Mouse (Mus musculus) liver, adult 2 months (tissue): ENCODE results near the gene Clic1. TPM values are rescaled to one million over a fixed set of nuclear protein-coding genes. Genes with fewer than 3 reads are reported as not detected.
A peak's percentile ranks its signal among the peaks of the same experiment; 100 is the strongest.

Experiments
- DNase-seq: peaks from one replicate; pipeline ENCODE4 v3.0.0-alpha.2; 2011; ENCODE audit warnings: low read depth, low spot score; ENCODE audit errors: extremely low read depth
- H3K27ac ChIP-seq: fragments of 200-500 bp; replicated peaks from 2 replicates; pipeline ENCODE4 v1.5.1; 2012; ENCODE audit warnings: low read depth, mild to moderate bottlenecking, control low read depth, inconsistent platforms, low read length; ENCODE audit not compliant: insufficient read depth
- H3K27me3 ChIP-seq: fragments of 200-500 bp; 2 replicates; pipeline ENCODE4 v1.6.1; 2012; ENCODE audit warnings: mild to moderate bottlenecking, moderate library complexity, low read length, inconsistent platforms; ENCODE audit not compliant: control insufficient read depth, insufficient read depth
- H3K36me3 ChIP-seq: fragments of 200-500 bp; 2 replicates; pipeline ENCODE4 v1.6.1; 2012; ENCODE audit warnings: low read length, inconsistent platforms; ENCODE audit not compliant: control insufficient read depth, insufficient read depth
- H3K4me1 ChIP-seq: fragments of 200-500 bp; 2 replicates; pipeline ENCODE4 v1.6.1; 2011; ENCODE audit warnings: low read length; ENCODE audit not compliant: control insufficient read depth, insufficient read depth
- H3K4me3 ChIP-seq: fragments of 200-500 bp; 2 replicates; pipeline ENCODE4 v1.5.1; 2011; ENCODE audit warnings: low read depth, mild to moderate bottlenecking, control low read depth, low read length, moderate library complexity; ENCODE audit not compliant: insufficient read depth
- H3K79me2 ChIP-seq: fragments of 200-500 bp; 2 replicates; pipeline ENCODE4 v1.6.1; 2012; ENCODE audit warnings: inconsistent platforms, mild to moderate bottlenecking, low read length, moderate library complexity; ENCODE audit not compliant: control insufficient read depth, insufficient read depth
- H3K9ac ChIP-seq: fragments of 200-500 bp; 2 replicates; pipeline ENCODE4 v1.6.1; 2012; ENCODE audit warnings: low read depth, mild to moderate bottlenecking, control low read depth, inconsistent platforms, low read length
- CTCF ChIP-seq: fragments of 200-500 bp; IDR thresholded peaks from 2 replicates; pipeline ENCODE4 v1.5.1; 2011; ENCODE audit warnings: low read depth, low read length, control low read depth
- POLR2A ChIP-seq: fragments of 200-500 bp; IDR thresholded peaks from 2 replicates; pipeline ENCODE4 v1.6.1; 2011; ENCODE audit warnings: low read length, control low read depth; ENCODE audit not compliant: insufficient read depth; ENCODE audit errors: extremely low read depth
- WGBS: fragments of 180-500 bp; shearing (Covaris S2); methylation state at CpG from one replicate; pipeline ENCODE4 v1.1.7; 2018; 5-methylcytosine and 5-hydroxymethylcytosine counted together
- polyA plus RNA-seq: library from polyadenylated mRNA; depleted of rRNA; stranded (reverse); fragments of >200 nt; gene quantifications from 2 replicates; pipeline ENCODE4 v1.2.3, GENCODE M21; 2012
- total RNA-seq: library from RNA; depleted of rRNA; stranded (reverse); fragments of >200 nt; gene quantifications from 2 replicates; pipeline ENCODE4 v1.2.3, GENCODE M21; 2014

The Clic1 gene
- total and polyA plus RNA-seq, 2 experiments: 16.8 to 20.3 TPM

- TF ChIP-seq CTCF: no peak
- no peak for TF ChIP-seq POLR2A
- Histone ChIP-seq H3K79me2 (no peaks in the 10 kb centered on the region), H3K36me3 (peaks cover 2% of the 10 kb centered on the region; the same call in 1 of the 2 replicates), H3K27ac (no peak overlapping the region), H3K9ac (no peak overlapping the region), H3K4me3 (no peak overlapping the region), H3K4me1 (peaks cover 3% of the 10 kb centered on the region; the same call in 1 of the 2 replicates), H3K27me3 (peaks cover 2% of the 10 kb centered on the region; the same call in 1 of the 2 replicates)
- DNase-seq: no peak
- 91% methylated on average over 8 of the region's 8 CpGs for WGBS
Measured at GRCm38 (mm10) chr17:35061299-35061698, 11.5 kb downstream of the Clic1 start.

GRCm38 (mm10) chr17:35063466-35063865 lies 13.7 kb downstream of the Clic1 start:
- Histone ChIP-seq H3K27ac (no peak overlapping the region), H3K27me3 (peaks cover 2% of the 10 kb centered on the region; the same call in 1 of the 2 replicates), H3K4me3 (no peak overlapping the region), H3K4me1 (peaks cover 3% of the 10 kb centered on the region; the same call in 1 of the 2 replicates), H3K79me2 (no peaks in the 10 kb centered on the region), H3K36me3 (no peaks in the 10 kb centered on the region), H3K9ac (no peak overlapping the region)
- no peak for DNase-seq
- no peak for TF ChIP-seq CTCF
- no peak for TF ChIP-seq POLR2A
- 91% methylated on average over 3 of the region's 3 CpGs for WGBS

DNA sequence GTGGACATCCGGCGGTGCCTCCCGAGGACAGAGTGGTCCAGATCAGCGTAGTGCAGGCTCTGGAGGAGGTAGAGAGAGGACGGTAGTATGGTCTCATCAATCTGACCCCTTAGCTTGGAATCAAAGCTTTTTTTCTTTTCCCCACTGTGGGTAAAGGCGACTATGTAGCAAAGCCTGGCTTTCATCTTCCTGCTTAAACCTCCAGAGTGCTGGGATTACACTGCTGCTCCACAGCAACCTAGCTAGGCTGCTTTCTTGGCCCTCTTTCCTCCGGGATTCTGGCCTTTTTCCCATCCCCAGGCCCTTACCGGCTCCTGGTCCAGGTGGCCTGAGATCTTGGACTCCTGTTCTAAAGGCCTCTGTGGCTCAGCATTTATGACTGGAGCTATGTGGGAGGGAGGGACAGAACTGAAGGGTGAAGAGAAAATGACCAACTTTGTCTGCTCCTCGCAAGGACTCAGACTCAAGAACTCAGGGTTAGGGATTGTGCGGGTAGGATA lies 14.7 kb downstream of the Clic1 start:
- Histone ChIP-seq H3K36me3 (no peaks in the 10 kb centered on the region), H3K9ac (no peak overlapping the region), H3K4me1 (peaks cover under 1% of the 10 kb centered on the region; the same call in 1 of the 2 replicates), H3K27me3 (peaks cover 2% of the 10 kb centered on the region; the same call in 1 of the 2 replicates), H3K79me2 (no peaks in the 10 kb centered on the region), H3K4me3 (no peak overlapping the region), H3K27ac (no peak overlapping the region)
- TF ChIP-seq POLR2A: no peak
- TF ChIP-seq CTCF: no peak
- no peak for DNase-seq
- WGBS: 45% methylated on average over 10 of the region's 10 CpGs

DNA sequence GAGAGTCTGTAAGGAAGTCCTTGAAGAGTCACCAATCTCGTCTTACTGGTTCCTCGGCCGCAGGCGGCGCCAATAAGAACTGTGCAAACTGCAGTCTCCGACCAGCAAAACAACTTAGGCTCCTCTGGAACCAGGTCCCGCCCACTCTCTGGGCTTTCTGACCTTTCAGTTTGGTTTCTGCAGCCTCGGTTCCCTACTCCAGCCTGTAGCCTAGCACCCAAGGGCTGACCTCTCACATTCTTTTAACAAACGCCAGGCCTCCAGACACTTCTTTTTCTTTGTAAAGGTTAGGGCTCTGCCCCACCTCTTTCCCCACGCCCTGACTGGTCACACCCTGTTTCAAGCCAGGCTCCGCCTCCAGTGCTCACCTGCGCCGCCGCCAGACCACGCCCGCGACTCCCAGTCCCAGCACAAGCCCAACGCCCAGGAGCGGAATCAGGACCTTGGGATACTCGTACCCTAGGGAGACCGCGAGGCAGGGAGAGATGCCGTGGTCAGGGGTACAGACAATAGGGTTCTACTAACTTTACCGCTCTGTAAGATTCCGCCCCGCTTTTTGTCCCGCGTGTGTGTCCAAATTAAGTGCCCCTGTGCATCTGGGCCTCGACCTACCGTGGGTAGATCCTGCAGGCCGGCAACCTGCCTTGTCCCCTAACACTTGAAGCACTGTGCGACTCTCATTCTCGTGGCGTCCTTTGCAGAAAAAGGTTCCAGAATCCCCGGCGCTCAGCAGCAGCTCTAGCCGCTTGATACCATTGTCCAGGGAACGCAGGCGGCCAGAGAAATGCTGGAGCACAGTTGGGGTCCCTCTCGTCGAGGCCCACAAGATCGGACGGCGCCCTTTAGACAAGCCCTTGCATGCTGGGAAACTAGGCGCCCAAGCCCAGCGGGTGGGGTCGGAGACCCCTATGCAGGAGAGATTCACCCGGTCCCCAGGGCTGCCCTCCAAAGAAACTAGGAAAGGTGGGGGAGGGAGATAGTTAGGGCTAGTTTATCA lies 15.5 kb downstream of the Clic1 start, which contains the start of gene Ly6g6c:
TSS of gene Ly6g6c (plus strand) at position 438 of the 997 bp plus-strand sequence.
- Histone ChIP-seq H3K9ac (no peak within 1 kb of the TSS), H3K79me2 (no peaks in the 10 kb centered on the region), H3K4me3 (peak within 1 kb of the TSS; percentile 24), H3K27me3 (peaks cover 2% of the 10 kb centered on the region; the same call in 1 of the 2 replicates), H3K36me3 (no peaks in the 10 kb centered on the region), H3K4me1 (no peaks in the 10 kb centered on the region), H3K27ac (no peak within 1 kb of the TSS)
- TF ChIP-seq CTCF: no peak
- no peak for DNase-seq
- WGBS: 5% methylated on average over 48 of the region's 48 CpGs

DNA sequence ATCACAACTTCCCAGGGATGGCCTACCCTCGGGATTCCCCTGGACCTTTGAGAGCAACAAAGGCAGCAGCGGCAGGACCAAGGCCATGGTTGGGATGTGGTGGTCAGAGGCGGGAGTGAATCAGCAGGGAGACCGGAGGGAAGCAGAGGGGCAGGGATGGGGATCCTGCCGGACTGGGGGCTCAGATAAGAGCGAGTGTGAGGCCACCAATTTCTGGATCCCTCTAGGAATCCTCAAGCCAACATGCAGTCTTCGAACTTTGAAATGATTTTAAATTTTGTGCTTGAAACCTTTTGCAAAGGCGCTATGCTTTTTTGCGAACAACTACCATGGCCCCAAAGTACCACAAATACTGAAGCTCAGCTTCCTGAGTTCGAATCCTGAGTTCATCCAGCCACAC lies 16.3 kb downstream of the Clic1 start, which contains the start of gene Mpig6b:
TSS of gene Mpig6b (minus strand) at position 101 of the 400 bp plus-strand sequence.
- no peaks in the 10 kb centered on the region for H3K36me3 ChIP-seq
- no peak for DNase-seq
- no peak within 1 kb of the TSS for H3K27ac ChIP-seq
- no peaks in the 10 kb centered on the region for H3K79me2 ChIP-seq
- peak within 1 kb of the TSS; percentile 24 for H3K4me3 ChIP-seq
- H3K9ac ChIP-seq: no peak within 1 kb of the TSS
- H3K4me1 ChIP-seq: no peaks in the 10 kb centered on the region
- H3K27me3 ChIP-seq: peaks cover 2% of the 10 kb centered on the region; the same call in 1 of the 2 replicates
- TF ChIP-seq CTCF (no peak), POLR2A (no peak)
- WGBS: 50% methylated on average over 10 of the region's 10 CpGs
